Mouse (Mus musculus) bone marrow macrophage, adult 2 months (primary cell): ENCODE measurements around the gene A530064D06Rik.
A peak's percentile ranks its signal among the peaks of the same experiment; 100 is the strongest.

Experiments used
- CTCF ChIP-seq: IDR thresholded peaks from 2 replicates; pipeline ENCODE4 v1.5.1; 2012; ENCODE audit warnings: low read depth, mild to moderate bottlenecking, low read length, moderate library complexity
- POLR2A ChIP-seq: IDR thresholded peaks from 2 replicates; pipeline ENCODE4 v1.6.1; 2012; ENCODE audit warnings: mild to moderate bottlenecking, low read depth, low read length, borderline replicate concordance

GRCm38 (mm10) chr17:48119656-48120055 is 47.4 kb downstream of the A530064D06Rik start:
- TF ChIP-seq POLR2A = no peak
- peak; percentile 48 for TF ChIP-seq CTCF
